Mouse (Mus musculus) ZHBTc4 (cell line): ENCODE results near the gene Mrps5.
"Not testable (repeated sequence)": the region's sequence is repeated elsewhere in the genome, so short reads cannot be mapped to it uniquely, and the experiment has no call there.

Source experiments
- DNase-seq: peaks from one replicate; pipeline ENCODE4 v3.0.0-alpha.2; 2011; ENCODE audit warnings: low read depth, low spot score

Mrps5 gene

DNA sequence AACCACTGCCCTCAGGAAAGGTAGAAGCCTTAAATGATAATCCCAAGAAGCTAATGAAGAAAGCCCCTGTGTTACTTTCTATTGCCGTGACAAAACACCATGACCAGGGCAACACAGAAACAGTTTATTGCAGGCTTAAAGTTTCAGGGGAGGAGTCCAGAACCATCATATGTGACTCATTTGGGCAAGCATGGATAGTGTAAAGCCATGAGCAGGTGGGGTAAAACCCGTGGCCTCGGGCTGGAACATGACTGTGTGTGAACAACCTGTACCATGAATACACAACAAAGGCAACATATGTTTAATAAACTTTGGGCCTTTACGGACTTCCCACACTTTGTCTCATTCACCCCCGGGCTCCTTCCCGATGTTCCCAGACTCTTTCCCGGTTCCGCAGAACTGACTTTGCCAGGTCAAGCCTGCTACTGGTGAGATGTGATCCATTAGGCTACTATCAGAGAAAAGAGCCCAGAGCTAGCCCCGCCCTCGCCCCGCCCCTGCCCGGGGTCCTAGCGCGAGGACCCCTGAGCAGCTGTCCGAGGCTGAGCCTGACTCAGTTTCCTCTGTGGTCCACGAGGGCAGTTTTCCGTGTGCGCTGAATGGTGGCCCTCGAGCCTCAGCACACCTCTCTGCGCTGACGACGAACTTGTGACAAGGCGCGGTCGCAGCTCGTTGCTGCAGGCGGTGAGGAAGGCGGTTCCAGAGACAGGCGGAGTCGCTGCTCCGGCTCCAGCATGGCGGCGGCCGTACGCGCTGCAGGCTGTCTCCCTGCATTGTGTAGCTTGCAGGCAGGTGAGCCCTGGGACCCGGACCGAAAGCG, at the start of gene Mrps5, which contains the start of gene Zfp661:
Gene Mrps5 (plus strand): TSS at position 529 of the 820 bp plus-strand sequence.
Gene Zfp661 (minus strand): TSS at position 401 of the 820 bp plus-strand sequence.
- DNase-seq, result peak; percentile 90

GRCm38 (mm10) chr2:127537548-127537947, 49.5 kb upstream of the Mrps5 start:
- no peak for DNase-seq

- peak; percentile 57 for DNase-seq
Measured at GRCm38 (mm10) chr2:127539494-127539893, 47.5 kb upstream of the Mrps5 start.

GRCm38 (mm10) chr2:127541185-127541584, 45.8 kb upstream of the Mrps5 start, which contains the start of gene Prom2:
TSS of gene Prom2 (minus strand) at chr2:127541467.
- peak; percentile 27 for DNase-seq

DNA sequence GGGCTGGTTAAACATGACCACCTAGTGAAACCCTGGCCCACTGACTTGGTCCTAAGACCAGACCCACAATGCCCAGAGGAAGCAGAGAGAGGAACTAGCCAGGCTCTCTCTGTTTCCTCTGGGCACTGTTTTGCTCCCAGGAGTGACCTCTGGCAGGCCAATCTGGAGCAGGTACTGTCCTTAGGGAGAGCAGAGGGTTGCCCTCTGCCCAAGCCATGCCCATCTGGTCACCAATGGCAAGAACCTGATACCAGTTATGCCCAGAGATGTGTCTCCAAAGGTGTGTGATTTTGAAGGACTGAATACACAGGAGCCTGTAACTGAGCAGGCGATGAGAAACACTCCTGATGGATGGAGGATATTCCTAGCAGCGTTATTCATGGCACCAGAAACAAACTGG, 45.3 kb upstream of the Mrps5 start:
- DNase-seq, result no peak

GRCm38 (mm10) chr2:127548342-127549074, 38.5 kb upstream of the Mrps5 start:
- no peak for DNase-seq

- DNase-seq, result no peak
Measured at GRCm38 (mm10) chr2:127549711-127550110, 37.3 kb upstream of the Mrps5 start.

- no peak for DNase-seq
Measured at GRCm38 (mm10) chr2:127550446-127550845, 36.6 kb upstream of the Mrps5 start.

DNA sequence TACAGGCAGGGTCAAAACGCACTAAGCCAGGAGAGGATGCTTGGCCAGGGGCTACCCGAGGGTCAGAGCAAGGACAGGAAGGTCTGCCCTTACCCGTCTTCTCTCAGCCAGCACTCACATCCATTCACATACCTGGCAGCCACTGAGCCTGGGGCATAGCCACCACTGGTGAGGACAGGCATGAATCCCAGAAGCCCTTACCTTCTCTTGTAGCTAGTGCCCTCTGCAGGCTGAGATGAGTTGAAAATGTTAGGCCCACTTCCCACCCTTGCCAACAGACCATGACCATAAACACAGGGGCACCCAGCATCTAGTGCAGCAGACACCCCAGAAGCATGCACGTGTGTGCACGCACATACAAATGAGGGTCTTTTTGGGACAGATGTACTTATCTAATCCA, 35.9 kb upstream of the Mrps5 start:
- DNase-seq, result no peak

GRCm38 (mm10) chr2:127559070-127559966, 27.7 kb upstream of the Mrps5 start:
- DNase-seq, result peak; percentile 89

GRCm38 (mm10) chr2:127573322-127573721, 13.7 kb upstream of the Mrps5 start:
- DNase-seq, result no peak

GRCm38 (mm10) chr2:127584436-127584858, 2.6 kb upstream of the Mrps5 start:
- DNase-seq, result peak; percentile 98

GRCm38 (mm10) chr2:127587514-127587844, 457 bp downstream of the Mrps5 start:
- DNase-seq, result no peak

- no peak for DNase-seq
Measured at GRCm38 (mm10) chr2:127588897-127589296, 1.9 kb downstream of the Mrps5 start.

- peak; percentile 73 for DNase-seq
Measured at GRCm38 (mm10) chr2:127590204-127590603, 3.2 kb downstream of the Mrps5 start.

DNA sequence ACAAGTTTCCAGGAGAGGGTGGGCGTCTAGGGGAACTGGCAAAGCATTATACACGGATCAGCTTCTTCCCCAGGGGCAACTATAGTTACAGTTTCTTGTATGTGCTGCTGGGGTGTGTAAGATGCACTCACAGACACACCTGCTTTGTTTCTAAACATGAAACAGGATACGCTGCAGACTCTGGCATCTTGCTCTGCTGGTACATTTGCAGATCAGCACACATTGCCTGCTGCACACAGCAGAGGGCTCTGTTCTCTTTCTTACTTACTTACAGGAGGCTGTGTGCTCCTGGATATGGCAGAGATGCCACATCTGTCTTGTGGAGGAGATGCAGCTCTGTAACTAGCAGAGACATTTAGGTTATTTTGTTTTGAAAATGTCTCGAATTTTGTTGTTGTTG, 3.8 kb downstream of the Mrps5 start:
- DNase-seq, result peak; percentile 39

DNA sequence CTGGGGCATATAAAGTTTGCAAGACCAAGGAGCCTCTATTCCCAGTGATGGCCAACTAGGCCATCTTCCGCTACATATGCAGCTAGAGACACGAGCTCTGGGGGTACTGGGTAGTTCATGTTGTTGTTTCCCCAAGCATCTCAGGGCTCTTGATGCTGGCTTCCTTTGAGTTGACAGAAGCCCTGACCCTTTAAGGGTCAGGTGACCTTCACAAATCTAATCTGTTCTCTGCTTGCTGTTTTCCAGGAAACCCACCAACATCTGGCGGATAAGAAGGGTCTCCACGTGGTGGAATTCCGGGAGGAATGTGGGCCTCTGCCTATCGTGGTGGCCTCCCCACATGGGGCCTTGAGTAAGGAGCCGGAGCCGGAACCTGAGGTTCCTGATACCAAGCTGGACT, 16.4 kb downstream of the Mrps5 start:
- DNase-seq, result not testable (repeated sequence)

DNA sequence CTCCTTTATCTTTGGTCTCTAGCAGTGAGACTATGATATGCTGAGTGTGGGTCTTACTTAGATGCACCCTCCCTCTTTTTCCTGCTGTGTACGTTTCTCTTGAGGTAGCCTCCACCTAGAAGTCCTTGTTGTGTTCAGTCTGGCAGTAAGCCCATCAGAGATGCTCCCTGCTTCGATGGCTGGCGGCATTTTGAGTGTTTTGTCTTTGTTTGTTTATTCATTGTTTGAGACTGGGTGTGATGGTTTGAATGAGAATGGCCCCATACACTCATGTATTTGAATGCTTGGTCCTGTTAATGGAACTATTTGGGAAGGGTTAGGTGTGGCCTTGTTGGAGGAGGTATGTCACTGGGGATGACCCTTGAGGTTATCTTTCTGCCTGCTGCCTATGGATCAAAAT, 18.2 kb downstream of the Mrps5 start:
- DNase-seq, result peak; percentile 96

GRCm38 (mm10) chr2:127608234-127608633, 21.2 kb downstream of the Mrps5 start:
- DNase-seq, result peak; percentile 69

DNA sequence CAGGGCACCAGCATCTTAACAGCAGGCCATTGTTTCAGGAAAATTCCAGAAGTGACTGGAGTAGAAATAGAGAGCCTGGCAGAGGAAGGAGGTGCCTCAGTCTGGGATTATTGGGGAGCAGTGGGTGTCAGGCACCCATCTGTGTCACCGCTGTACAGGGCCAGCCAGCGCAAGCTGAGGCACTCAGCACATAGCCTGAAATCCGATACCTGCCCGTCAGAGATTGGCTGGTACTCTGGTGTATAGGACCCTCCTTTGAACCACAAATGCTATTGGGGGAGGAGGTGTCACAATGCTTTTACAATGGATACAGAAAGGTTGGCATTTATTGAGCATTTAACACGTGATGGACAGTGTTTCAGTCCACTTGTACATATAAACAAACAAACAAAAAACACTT, 22.0 kb downstream of the Mrps5 start:
- DNase-seq, result peak; percentile 21

- no peak for DNase-seq
Measured at GRCm38 (mm10) chr2:127611386-127611785, 24.4 kb downstream of the Mrps5 start.

GRCm38 (mm10) chr2:127612288-127612687, 25.3 kb downstream of the Mrps5 start:
- DNase-seq, result no peak
